Mouse (Mus musculus) liver, embryonic 18 days (tissue): ENCODE measurements around the gene Psg23. TPM values are rescaled to one million over a fixed set of nuclear protein-coding genes. Genes with fewer than 3 reads are reported as not detected.

Experiments
- polyA plus RNA-seq: library from polyadenylated mRNA; depleted of rRNA; stranded (reverse); fragments of >200 nt; gene quantifications from 2 replicates; pipeline ENCODE4 v1.2.3, GENCODE M21; 2012; rRNA removed

Psg23 gene
- not detected in 2 replicates for polyA plus RNA-seq

DNA sequence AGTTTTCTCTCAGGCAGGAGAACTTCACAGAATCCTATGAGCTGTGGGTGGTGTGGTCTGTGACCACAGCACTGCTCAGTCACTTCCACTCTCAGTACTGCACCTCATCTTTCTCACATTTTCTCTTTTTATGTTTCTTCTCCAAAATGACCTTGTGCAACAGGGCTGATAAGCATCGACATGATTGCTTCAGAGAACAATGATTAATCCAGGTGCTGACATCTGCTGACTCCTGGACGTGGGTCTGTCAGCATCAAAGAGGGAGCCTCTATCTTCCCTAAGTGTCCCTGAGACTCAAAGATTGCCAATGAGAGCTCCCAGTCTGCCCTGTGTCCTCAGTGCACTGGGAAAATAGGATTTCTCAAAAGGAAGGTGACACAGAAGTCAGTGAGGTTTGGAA lies at the start of gene Psg23:
TSS of gene Psg23 (minus strand) at position 101 of the 400 bp plus-strand sequence.

DNA sequence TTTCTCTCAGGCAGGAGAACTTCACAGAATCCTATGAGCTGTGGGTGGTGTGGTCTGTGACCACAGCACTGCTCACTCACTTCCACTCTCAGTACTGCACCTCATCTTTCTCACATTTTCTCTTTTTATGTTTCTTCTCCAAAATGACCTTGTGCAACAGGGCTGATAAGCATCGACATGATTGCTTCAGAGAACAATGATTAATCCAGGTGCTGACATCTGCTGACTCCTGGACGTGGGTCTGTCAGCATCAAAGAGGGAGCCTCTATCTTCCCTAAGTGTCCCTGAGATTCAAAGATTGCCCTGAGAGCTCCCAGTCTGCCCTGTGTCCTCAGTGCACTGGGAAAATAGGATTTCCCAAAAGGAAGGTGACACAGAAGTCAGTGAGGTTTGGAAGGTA lies 40.3 kb upstream of the Psg23 start, which contains the start of gene Psg21:
TSS of gene Psg21 (minus strand) at position 101 of the 400 bp plus-strand sequence.

DNA sequence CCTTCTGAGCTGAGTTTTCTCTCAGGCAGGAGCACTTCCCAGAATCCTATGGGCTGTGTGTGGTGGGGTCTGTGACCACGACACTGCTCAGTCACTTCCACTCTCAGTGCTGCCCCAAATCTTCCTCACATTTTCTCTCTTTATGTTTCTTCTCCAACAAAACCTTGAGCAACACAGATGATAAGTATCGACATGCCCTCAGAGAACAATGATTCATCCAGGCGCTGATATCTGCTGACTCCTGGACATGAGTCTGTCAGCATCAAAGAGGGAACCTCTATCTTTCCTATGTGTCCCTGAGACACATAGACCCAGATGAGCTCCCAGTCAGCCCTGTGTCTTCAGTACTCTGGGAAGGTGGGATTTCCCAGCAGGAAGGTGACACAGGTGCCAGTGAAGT lies 49.1 kb downstream of the Psg23 start, which contains the start of gene Psg27:
TSS of gene Psg27 (minus strand) at position 101 of the 400 bp plus-strand sequence.

Other genes starting within 250 kb of the Psg23 start
- gene Psg28, start 184.5 kb downstream of the Psg23 start, polyA plus RNA-seq: not detected in 2 replicates
- gene Psg26, start 132.3 kb downstream of the Psg23 start, polyA plus RNA-seq: not detected in 2 replicates
- not detected in 2 replicates for gene Psg25, start 84.2 kb downstream of the Psg23 start, polyA plus RNA-seq
- gene Psg27, start 49.2 kb downstream of the Psg23 start, polyA plus RNA-seq: not detected in 2 replicates
- gene Psg21, start 40.2 kb upstream of the Psg23 start, polyA plus RNA-seq: not detected in 2 replicates
- gene Psg20, start 69.7 kb upstream of the Psg23 start, polyA plus RNA-seq: not detected in 2 replicates
- gene Psg22, start 101.6 kb upstream of the Psg23 start, polyA plus RNA-seq: 0.04 and 0.05 TPM in 2 replicates
- 0.02 TPM in 1 of 2 replicates, not detected in the other for gene Psg19, start 182.0 kb upstream of the Psg23 start, polyA plus RNA-seq
- gene Psg17, start 205.1 kb upstream of the Psg23 start, polyA plus RNA-seq: 0.01 TPM in 1 of 2 replicates, not detected in the other
- 0.53 and 0.58 TPM in 2 replicates for gene Mill2, start 223.5 kb upstream of the Psg23 start, polyA plus RNA-seq